Mouse (Mus musculus) bone marrow, adult 2 months (tissue): ENCODE data around the gene Sf3b4.

Experiments used
- CTCF ChIP-seq: fragments of 200-500 bp; IDR thresholded peaks from 2 replicates; pipeline ENCODE4 v1.5.1; 2011; ENCODE audit warnings: low read length, control low read depth; ENCODE audit not compliant: control insufficient read depth, insufficient read depth
- POLR2A ChIP-seq: fragments of 200-500 bp; IDR thresholded peaks from 2 replicates; pipeline ENCODE4 v1.6.1; 2011; ENCODE audit warnings: low read depth, mild to moderate bottlenecking, control low read depth, low read length, borderline replicate concordance; ENCODE audit not compliant: control insufficient read depth

DNA sequence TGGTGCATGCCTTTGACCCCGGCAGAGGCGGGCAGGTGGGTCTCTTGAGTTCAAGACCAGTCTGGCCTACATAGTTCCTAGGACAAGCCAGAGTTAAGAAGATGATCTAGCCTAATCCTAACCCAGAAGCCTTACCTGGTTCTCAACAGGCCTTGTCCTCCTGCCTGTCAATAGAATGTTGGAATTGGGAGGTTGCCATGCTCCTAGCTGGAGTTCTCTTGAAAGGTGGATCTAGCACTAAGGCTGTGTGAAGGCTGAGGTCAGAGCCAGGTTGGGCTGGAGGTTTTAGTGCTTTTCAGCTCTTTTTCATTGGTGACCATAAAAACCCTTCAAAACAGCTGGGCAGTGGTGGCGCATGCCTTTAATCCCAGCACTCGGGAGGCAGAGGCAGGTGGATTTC is 6.3 kb downstream of the Sf3b4 start:
- TF ChIP-seq POLR2A = no peak
- TF ChIP-seq CTCF = no peak
